Mouse (Mus musculus) heart, postnatal 14 days (tissue): ENCODE results near the gene Vwc2. TPM values are rescaled to one million over a fixed set of nuclear protein-coding genes. Genes with fewer than 3 reads are reported as not detected.
A peak's percentile ranks its signal among the peaks of the same experiment; 100 is the strongest.

Experiments
- DNase-seq, 2 experiments: peaks; one replicate each; pipeline ENCODE4 v3.0.0; 2021 to 2022
- intact Hi-C: fragments of 180-260 bp; cut with DNase I; formaldehyde crosslinking; loops from one replicate; pipeline ENCODE4 v1.15.1; 2025
- total RNA-seq, 2 experiments: library from RNA; stranded (reverse); gene quantifications; 2 replicates each; pipeline ENCODE4 v1.2.3; 2021

Gene Vwc2
- total RNA-seq, 2 experiments from 2014 or later = not detected

DNA sequence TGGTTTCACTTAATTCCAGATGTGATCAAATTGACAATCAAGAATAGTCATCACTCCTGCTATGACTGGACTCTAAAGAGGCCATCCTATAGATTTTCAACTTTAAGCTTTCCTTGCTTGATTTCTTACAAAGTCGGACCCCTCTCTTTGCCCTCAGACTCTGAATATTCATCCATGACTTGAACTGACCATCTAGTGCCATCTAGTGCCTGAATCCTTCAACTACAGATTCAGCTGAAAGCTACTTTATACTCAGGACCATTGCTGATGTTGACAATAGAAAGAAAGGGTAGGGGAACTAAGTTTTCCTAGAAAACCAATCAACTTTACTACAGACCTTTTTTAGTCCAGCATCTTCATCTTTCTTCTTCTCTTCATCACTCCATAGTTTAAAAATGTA is 109.1 kb downstream of the Vwc2 start:
- DNase-seq = peak in 1 of 2 experiments; percentile 8
- intact Hi-C loops = loop anchor here (2.0 kb wide), 1 partner anchor 1906 kb away; no protein-coding TSS in a partner anchor

GRCm38 (mm10) chr11:11239346-11239745 is 125.3 kb downstream of the Vwc2 start:
- intact Hi-C loops = no loop called here
- no peak for DNase-seq

DNA sequence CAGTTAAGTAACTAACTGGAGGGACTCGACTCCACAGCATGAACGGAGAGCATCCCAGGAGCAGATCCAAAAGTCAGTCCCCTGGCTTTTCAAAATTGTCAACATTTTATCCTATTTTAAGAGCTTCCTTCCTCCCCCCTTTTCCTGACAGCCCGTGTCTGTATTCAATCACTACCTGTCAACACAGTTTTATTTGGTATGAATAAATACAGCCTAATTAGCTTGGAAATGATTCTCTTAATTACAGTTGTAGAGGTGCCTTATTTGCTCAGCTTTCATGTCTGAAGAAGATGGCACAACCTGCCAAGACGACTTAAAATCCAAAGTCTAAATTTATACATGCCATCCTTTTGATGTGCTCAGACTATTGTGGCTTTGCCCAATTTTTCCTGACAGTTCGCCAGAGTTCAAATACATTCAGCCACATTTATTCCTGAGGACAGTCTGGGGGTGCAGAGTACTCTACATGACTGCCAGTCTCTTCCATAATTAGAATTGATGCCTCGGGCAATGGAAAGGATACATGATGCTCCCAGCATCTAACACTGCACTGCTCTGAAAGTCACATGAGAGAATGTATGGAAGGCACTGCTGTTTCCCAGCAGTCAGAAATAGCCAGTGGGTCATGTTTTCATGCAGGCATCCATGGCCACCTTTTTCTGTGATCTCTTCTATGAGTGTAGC is 128.8 kb downstream of the Vwc2 start:
- no peak for DNase-seq
- intact Hi-C loops = no loop called here

DNA sequence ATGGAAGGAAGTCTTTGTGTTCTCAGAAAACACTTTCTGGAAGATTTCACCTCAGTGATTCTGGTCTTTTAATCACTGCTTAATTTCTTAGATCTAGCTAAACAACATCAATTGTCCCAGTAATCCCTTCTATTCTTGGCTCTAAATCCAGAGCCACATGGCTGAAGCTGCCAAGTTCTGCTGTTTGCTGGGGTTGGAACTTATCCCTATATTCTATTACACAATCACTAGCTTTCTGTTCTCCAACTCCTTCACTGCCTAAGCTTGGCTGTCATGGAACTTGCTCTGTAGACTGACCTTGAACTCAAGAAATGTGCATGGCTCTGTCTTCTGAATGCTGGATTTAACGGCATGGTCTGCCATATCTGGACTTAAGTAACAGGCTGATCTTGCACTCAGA is 143.3 kb downstream of the Vwc2 start:
- DNase-seq = no peak
- intact Hi-C loops = no loop called here

GRCm38 (mm10) chr11:11280128-11280527 is 166.1 kb downstream of the Vwc2 start:
- intact Hi-C loops = no loop called here
- no peak for DNase-seq

GRCm38 (mm10) chr11:11283512-11283911 is 169.5 kb downstream of the Vwc2 start:
- intact Hi-C loops = no loop called here

More at GRCm38 (mm10) chr11:11283512-11283911, 169.5 kb downstream of the Vwc2 start:
- DNase-seq = no peak
